Mouse (Mus musculus) limb, embryonic 12.5 days (tissue): Measurements from ENCODE around the gene Il18. TPM values are rescaled to one million over a fixed set of nuclear protein-coding genes. Genes with fewer than 3 reads are reported as not detected.

Source experiments
- ATAC-seq: fragments of 200-750 bp; cut with Nextera tagmentation; 2 replicates; pipeline ENCODE4 v1.8.0; 2017; ENCODE audit warnings: low read depth, moderate TSS enrichment; ENCODE audit not compliant: insufficient number of reproducible peaks, insufficient read depth, low FRiP score, low TSS enrichment
- H3K27ac ChIP-seq: fragments of 300-500 bp; sonication (generic); 2 replicates; pipeline ENCODE4 v1.5.1; 2016; ENCODE audit warnings: mild to moderate bottlenecking, moderate library complexity
- H3K27me3 ChIP-seq: fragments of 300-500 bp; sonication (generic); 2 replicates; pipeline ENCODE4 v1.6.1; 2016; ENCODE audit warnings: mild to moderate bottlenecking, moderate library complexity
- H3K36me3 ChIP-seq: fragments of 300-500 bp; sonication (generic); 2 replicates; pipeline ENCODE4 v1.6.1; 2016; ENCODE audit warnings: mild to moderate bottlenecking, moderate library complexity
- H3K4me1 ChIP-seq: fragments of 300-500 bp; sonication (generic); replicated peaks from 2 replicates; pipeline ENCODE4 v1.6.1; 2016
- H3K4me2 ChIP-seq: fragments of 300-500 bp; sonication (generic); 2 replicates; pipeline ENCODE4 v1.6.1; 2016; ENCODE audit warnings: mild to moderate bottlenecking, moderate library complexity
- H3K4me3 ChIP-seq: fragments of 300-500 bp; sonication (generic); replicated peaks from 2 replicates; pipeline ENCODE4 v1.5.1; 2016; ENCODE audit warnings: mild to moderate bottlenecking
- H3K9ac ChIP-seq: fragments of 300-500 bp; sonication (generic); replicated peaks from 2 replicates; pipeline ENCODE4 v1.6.1; 2016; ENCODE audit warnings: mild to moderate bottlenecking, moderate library complexity
- H3K9me3 ChIP-seq: fragments of 300-500 bp; sonication (generic); 2 replicates; pipeline ENCODE4 v1.6.1; 2016; ENCODE audit warnings: mild to moderate bottlenecking, moderate library complexity
- WGBS: fragments of 180-500 bp; shearing (Covaris S2); methylation state at CpG from one replicate; pipeline ENCODE4 v1.1.7; 2016; 5-methylcytosine and 5-hydroxymethylcytosine counted together
- polyA plus RNA-seq: library from polyadenylated mRNA; unstranded; fragments of >200 nt; fragmentation: Nextera tagmentation; extraction: Ambion mirVana; gene quantifications from 2 replicates; pipeline ENCODE4 v1.2.1, GENCODE M21; 2016

Il18 gene
- polyA plus RNA-seq, 1 experiment from 2014 or later = 2.2 TPM

- Histone ChIP-seq H3K4me3 (peak within 1 kb of the TSS; percentile 71), H3K9ac (peak within 1 kb of the TSS; percentile 60), H3K36me3 (no peaks in the 10 kb centered on the region), H3K4me1 (peaks cover 7% of the 10 kb centered on the region), H3K9me3 (no peaks in the 10 kb centered on the region), H3K27me3 (no peaks in the 10 kb centered on the region), H3K4me2 (peak within 1 kb of the TSS; percentile 62), H3K27ac (peak within 1 kb of the TSS; percentile 66; the same call in 1 of the 2 replicates)
- ATAC-seq = peak; percentile 92
- WGBS = under 1% methylated on average over 54 of the region's 54 CpGs
Measured at GRCm38 (mm10) chr9:50528293-50528892, 26.2 kb upstream of the Il18 start, which contains the start of gene Pts. Gene Pts (minus strand): TSS chr9:50528724.

- no peaks in the 10 kb centered on the region for H3K36me3 ChIP-seq
- no peak for ATAC-seq
- H3K9ac ChIP-seq = no peak overlapping the region
- H3K9me3 ChIP-seq = no peaks in the 10 kb centered on the region
- WGBS = 33% methylated on average over 2 of the region's 2 CpGs
- peaks cover 7% of the 10 kb centered on the region for H3K4me1 ChIP-seq
- H3K27ac ChIP-seq = no peak overlapping the region
- H3K4me3 ChIP-seq = no peak overlapping the region
- no peaks in the 10 kb centered on the region for H3K27me3 ChIP-seq
- H3K4me2 ChIP-seq = no peak overlapping the region
Measured at GRCm38 (mm10) chr9:50530890-50531289, 23.7 kb upstream of the Il18 start.

- no peak for ATAC-seq
- Histone ChIP-seq H3K4me3 (no peak overlapping the region), H3K36me3 (no peaks in the 10 kb centered on the region), H3K4me2 (no peak overlapping the region), H3K27ac (no peak overlapping the region), H3K9me3 (no peaks in the 10 kb centered on the region), H3K27me3 (no peaks in the 10 kb centered on the region), H3K4me1 (no peaks in the 10 kb centered on the region), H3K9ac (no peak overlapping the region)
- WGBS = 77% methylated on average over 11 of the region's 11 CpGs
Measured at GRCm38 (mm10) chr9:50533328-50533727, 21.3 kb upstream of the Il18 start.

- H3K4me1 ChIP-seq = no peaks in the 10 kb centered on the region
- ATAC-seq = no peak
- H3K36me3 ChIP-seq = no peaks in the 10 kb centered on the region
- no peak overlapping the region for H3K27ac ChIP-seq
- 75% methylated on average over 3 of the region's 3 CpGs for WGBS
- no peak overlapping the region for H3K9ac ChIP-seq
- no peak overlapping the region for H3K4me2 ChIP-seq
- no peaks in the 10 kb centered on the region for H3K27me3 ChIP-seq
- H3K9me3 ChIP-seq = no peaks in the 10 kb centered on the region
- no peak overlapping the region for H3K4me3 ChIP-seq
Measured at GRCm38 (mm10) chr9:50533791-50534190, 20.8 kb upstream of the Il18 start.

- no peaks in the 10 kb centered on the region for H3K9me3 ChIP-seq
- no peak overlapping the region for H3K4me2 ChIP-seq
- H3K27me3 ChIP-seq = no peaks in the 10 kb centered on the region
- no peak for ATAC-seq
- H3K9ac ChIP-seq = no peak overlapping the region
- H3K4me1 ChIP-seq = no peaks in the 10 kb centered on the region
- H3K36me3 ChIP-seq = no peaks in the 10 kb centered on the region
- H3K4me3 ChIP-seq = no peak overlapping the region
- WGBS = 85% methylated on average over 5 of the region's 5 CpGs
- no peak overlapping the region for H3K27ac ChIP-seq
Measured at GRCm38 (mm10) chr9:50535930-50536329, 18.7 kb upstream of the Il18 start.

- Histone ChIP-seq H3K9me3 (no peaks in the 10 kb centered on the region), H3K27me3 (no peaks in the 10 kb centered on the region), H3K27ac (no peak overlapping the region), H3K4me3 (no peak overlapping the region), H3K9ac (no peak overlapping the region), H3K36me3 (no peaks in the 10 kb centered on the region), H3K4me1 (no peaks in the 10 kb centered on the region), H3K4me2 (no peak overlapping the region)
- ATAC-seq = no peak
- 82% methylated on average over 7 of the region's 7 CpGs for WGBS
Measured at GRCm38 (mm10) chr9:50536603-50537135, 18.0 kb upstream of the Il18 start.

- Histone ChIP-seq H3K9me3 (no peaks in the 10 kb centered on the region), H3K4me2 (no peak overlapping the region), H3K9ac (no peak overlapping the region), H3K4me3 (no peak overlapping the region), H3K4me1 (no peaks in the 10 kb centered on the region), H3K27ac (no peak overlapping the region), H3K27me3 (no peaks in the 10 kb centered on the region), H3K36me3 (no peaks in the 10 kb centered on the region)
- ATAC-seq = no peak
- 57% methylated on average over 4 of the region's 4 CpGs for WGBS
Measured at GRCm38 (mm10) chr9:50537295-50537694, 17.3 kb upstream of the Il18 start.

- H3K9ac ChIP-seq = no peak overlapping the region
- no peak overlapping the region for H3K27ac ChIP-seq
Measured at GRCm38 (mm10) chr9:50540170-50540569, 14.5 kb upstream of the Il18 start.

GRCm38 (mm10) chr9:50542401-50542800, 12.2 kb upstream of the Il18 start:
- 70% methylated on average over 9 of the region's 9 CpGs for WGBS
- no peak overlapping the region for H3K4me2 ChIP-seq

More at GRCm38 (mm10) chr9:50540170-50540569, 14.5 kb upstream of the Il18 start:
- Histone ChIP-seq H3K9me3 (no peaks in the 10 kb centered on the region), H3K27me3 (no peaks in the 10 kb centered on the region), H3K4me1 (no peaks in the 10 kb centered on the region), H3K36me3 (no peaks in the 10 kb centered on the region), H3K4me2 (no peak overlapping the region), H3K4me3 (no peak overlapping the region)
- WGBS = 66% methylated on average over 7 of the region's 7 CpGs
- ATAC-seq = no peak

GRCm38 (mm10) chr9:50547859-50548478, 6.7 kb upstream of the Il18 start:
- no peaks in the 10 kb centered on the region for H3K27me3 ChIP-seq
- no peaks in the 10 kb centered on the region for H3K4me1 ChIP-seq
- no peak overlapping the region for H3K4me2 ChIP-seq
- no peak overlapping the region for H3K27ac ChIP-seq
- WGBS = 34% methylated on average over 5 of the region's 5 CpGs
- H3K9ac ChIP-seq = no peak overlapping the region
- no peaks in the 10 kb centered on the region for H3K9me3 ChIP-seq
- no peak for ATAC-seq
- no peaks in the 10 kb centered on the region for H3K36me3 ChIP-seq
- H3K4me3 ChIP-seq = no peak overlapping the region

More at GRCm38 (mm10) chr9:50542401-50542800, 12.2 kb upstream of the Il18 start:
- no peak for ATAC-seq
- Histone ChIP-seq H3K27ac (no peak overlapping the region), H3K4me3 (no peak overlapping the region), H3K9me3 (no peaks in the 10 kb centered on the region), H3K9ac (no peak overlapping the region), H3K27me3 (no peaks in the 10 kb centered on the region), H3K36me3 (no peaks in the 10 kb centered on the region), H3K4me1 (no peaks in the 10 kb centered on the region)

GRCm38 (mm10) chr9:50548936-50549335, 5.7 kb upstream of the Il18 start:
- Histone ChIP-seq H3K36me3 (no peaks in the 10 kb centered on the region), H3K4me1 (no peaks in the 10 kb centered on the region), H3K27ac (no peak overlapping the region), H3K4me3 (no peak overlapping the region), H3K27me3 (no peaks in the 10 kb centered on the region), H3K9ac (no peak overlapping the region), H3K9me3 (no peaks in the 10 kb centered on the region), H3K4me2 (no peak overlapping the region)
- ATAC-seq = no peak
- WGBS = 82% methylated on average over 4 of the region's 4 CpGs
